Mouse (Mus musculus) embryonic facial prominence, embryonic 12.5 days (tissue): ENCODE results near the gene Gm10401. TPM values are rescaled to one million over a fixed set of nuclear protein-coding genes. Genes with fewer than 3 reads are reported as not detected.

ENCODE experiments used
- ATAC-seq: fragments of 200-750 bp; cut with Nextera tagmentation; 2 replicates; pipeline ENCODE4 v1.8.0; 2017; ENCODE audit not compliant: insufficient number of reproducible peaks, insufficient read depth, low FRiP score, low TSS enrichment
- H3K27ac ChIP-seq: fragments of 300-500 bp; sonication (generic); 2 replicates; pipeline ENCODE4 v1.5.1; 2016; ENCODE audit warnings: mild to moderate bottlenecking
- H3K27me3 ChIP-seq: fragments of 300-500 bp; sonication (generic); 2 replicates; pipeline ENCODE4 v1.6.1; 2016; ENCODE audit warnings: mild to moderate bottlenecking, moderate library complexity
- H3K36me3 ChIP-seq: fragments of 300-500 bp; sonication (generic); 2 replicates; pipeline ENCODE4 v1.6.1; 2016; ENCODE audit warnings: mild to moderate bottlenecking
- H3K4me1 ChIP-seq: fragments of 300-500 bp; sonication (generic); 2 replicates; pipeline ENCODE4 v1.6.1; 2016
- H3K4me2 ChIP-seq: fragments of 300-500 bp; sonication (generic); replicated peaks from 2 replicates; pipeline ENCODE4 v1.6.1; 2016; ENCODE audit warnings: mild to moderate bottlenecking, moderate library complexity
- H3K4me3 ChIP-seq: fragments of 300-500 bp; sonication (generic); 2 replicates; pipeline ENCODE4 v1.5.1; 2016; ENCODE audit warnings: mild to moderate bottlenecking
- H3K9ac ChIP-seq: fragments of 300-500 bp; sonication (generic); 2 replicates; pipeline ENCODE4 v1.6.1; 2016; ENCODE audit warnings: mild to moderate bottlenecking, moderate library complexity
- H3K9me3 ChIP-seq: fragments of 300-500 bp; sonication (generic); 2 replicates; pipeline ENCODE4 v1.6.1; 2016; ENCODE audit warnings: mild to moderate bottlenecking, moderate library complexity
- WGBS: fragments of 180-500 bp; shearing (Covaris S2); methylation state at CpG from one replicate; pipeline ENCODE4 v1.1.7; 2016; 5-methylcytosine and 5-hydroxymethylcytosine counted together
- polyA plus RNA-seq: library from polyadenylated mRNA; unstranded; fragments of >200 nt; fragmentation: Nextera tagmentation; extraction: Ambion mirVana; gene quantifications from 2 replicates; pipeline ENCODE4 v1.2.1, GENCODE M21; 2016

Gene Gm10401
- polyA plus RNA-seq, 1 experiment from 2014 or later: 31.3 TPM

DNA sequence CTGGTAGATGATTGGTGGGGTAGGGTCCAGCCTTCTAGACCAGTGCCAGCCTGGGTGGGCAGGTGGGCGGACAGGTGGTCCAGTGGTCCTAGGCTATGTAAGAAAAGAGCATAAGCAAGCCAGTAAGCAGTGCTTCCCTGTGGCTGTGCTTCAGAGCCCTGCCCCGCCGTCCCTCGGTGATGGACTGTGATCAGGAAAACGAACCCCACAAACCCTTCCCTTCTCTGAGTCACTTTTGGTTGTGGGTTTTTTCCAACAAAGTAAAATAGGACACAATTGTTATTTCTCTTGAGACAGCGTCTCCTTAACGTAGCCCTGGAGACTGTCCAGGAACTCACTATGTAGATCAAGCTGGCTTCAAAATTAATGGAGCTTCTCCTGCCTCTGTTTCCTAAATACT lies 34.7 kb downstream of the Gm10401 start:
- H3K9ac ChIP-seq: no peak overlapping the region
- no peaks in the 10 kb centered on the region for H3K4me1 ChIP-seq
- H3K27ac ChIP-seq: no peak overlapping the region
- no peaks in the 10 kb centered on the region for H3K9me3 ChIP-seq
- H3K4me3 ChIP-seq: no peak overlapping the region
- no peak for ATAC-seq
- WGBS: 93% methylated on average over 7 of the region's 7 CpGs
- H3K4me2 ChIP-seq: no peak overlapping the region
- H3K36me3 ChIP-seq: peaks cover 15% of the 10 kb centered on the region
- H3K27me3 ChIP-seq: no peaks in the 10 kb centered on the region

GRCm38 (mm10) chr5:115062566-115062965 lies 35.5 kb downstream of the Gm10401 start:
- Histone ChIP-seq H3K4me3 (no peak overlapping the region), H3K9me3 (no peaks in the 10 kb centered on the region), H3K4me1 (no peaks in the 10 kb centered on the region), H3K36me3 (peaks cover 15% of the 10 kb centered on the region), H3K4me2 (no peak overlapping the region), H3K27me3 (no peaks in the 10 kb centered on the region), H3K9ac (no peak overlapping the region), H3K27ac (no peak overlapping the region)
- no peak for ATAC-seq
- 86% methylated on average over 1 of the region's 1 CpGs for WGBS

DNA sequence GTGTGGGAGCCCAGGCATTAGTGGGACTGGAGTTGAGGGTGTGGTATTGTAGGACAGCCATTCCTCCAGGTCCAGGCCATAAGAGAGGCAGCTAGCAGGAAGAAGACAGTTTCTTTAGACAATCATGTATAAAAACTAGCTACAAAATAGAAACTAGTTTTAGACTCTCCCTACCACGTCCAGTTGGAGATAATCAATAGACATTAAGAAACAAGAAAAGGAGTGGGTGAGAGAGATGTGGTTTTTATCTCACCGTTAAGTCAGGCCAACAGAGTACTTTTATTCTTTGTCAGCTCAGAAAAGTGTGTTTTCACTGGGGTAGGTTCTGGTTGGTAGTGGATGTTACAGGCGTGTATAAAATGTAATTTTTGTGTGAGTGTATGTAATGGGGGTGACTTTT lies 37.1 kb downstream of the Gm10401 start:
- 94% methylated on average over 3 of the region's 3 CpGs for WGBS
- no peak overlapping the region for H3K4me3 ChIP-seq
- H3K9me3 ChIP-seq: no peaks in the 10 kb centered on the region
- no peaks in the 10 kb centered on the region for H3K27me3 ChIP-seq
- H3K9ac ChIP-seq: no peak overlapping the region
- H3K36me3 ChIP-seq: peaks cover 15% of the 10 kb centered on the region
- no peak overlapping the region for H3K27ac ChIP-seq
- no peak for ATAC-seq
- H3K4me2 ChIP-seq: no peak overlapping the region
- H3K4me1 ChIP-seq: no peaks in the 10 kb centered on the region

- no peak overlapping the region for H3K4me3 ChIP-seq
- WGBS: 89% methylated on average over 8 of the region's 8 CpGs
- peaks cover 15% of the 10 kb centered on the region for H3K36me3 ChIP-seq
- ATAC-seq: no peak
- no peak overlapping the region for H3K4me2 ChIP-seq
- H3K27ac ChIP-seq: no peak overlapping the region
- H3K4me1 ChIP-seq: no peaks in the 10 kb centered on the region
- H3K9me3 ChIP-seq: no peaks in the 10 kb centered on the region
- H3K27me3 ChIP-seq: no peaks in the 10 kb centered on the region
- no peak overlapping the region for H3K9ac ChIP-seq
These were observed 37.9 kb downstream of the Gm10401 start for GRCm38 (mm10) chr5:115060067-115060695.

- H3K27ac ChIP-seq: no peak overlapping the region
- H3K27me3 ChIP-seq: no peaks in the 10 kb centered on the region
- WGBS: 91% methylated on average over 7 of the region's 7 CpGs
- H3K4me2 ChIP-seq: no peak overlapping the region
- ATAC-seq: no peak
- H3K4me3 ChIP-seq: no peak overlapping the region
- H3K9ac ChIP-seq: no peak overlapping the region
- H3K9me3 ChIP-seq: no peaks in the 10 kb centered on the region
- peaks cover 12% of the 10 kb centered on the region for H3K36me3 ChIP-seq
- H3K4me1 ChIP-seq: peaks cover 4% of the 10 kb centered on the region; the same call in 1 of the 2 replicates
These were observed 39.4 kb downstream of the Gm10401 start for GRCm38 (mm10) chr5:115058584-115059297.

DNA sequence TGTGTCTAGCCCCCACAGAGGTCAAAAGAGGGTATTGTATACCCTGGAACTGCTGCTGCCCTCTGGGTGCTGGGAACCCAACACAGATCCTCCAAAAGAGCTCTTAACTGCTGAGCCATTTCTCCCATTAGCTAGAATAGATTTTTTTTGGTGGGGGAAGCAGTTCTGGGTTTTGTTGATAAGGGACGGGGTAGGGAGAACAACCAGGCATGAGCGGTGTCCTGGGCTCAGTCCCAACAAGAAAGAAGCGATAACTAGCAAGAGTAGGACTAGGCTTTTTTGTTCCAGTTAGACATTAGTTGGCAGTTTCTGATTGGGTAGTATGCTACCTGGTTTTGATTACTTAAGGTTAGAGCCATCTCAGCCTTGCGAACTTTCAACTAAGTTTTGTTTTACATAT lies 40.9 kb downstream of the Gm10401 start:
- Histone ChIP-seq H3K27ac (no peak overlapping the region), H3K9ac (no peak overlapping the region), H3K4me2 (no peak overlapping the region), H3K4me3 (no peak overlapping the region), H3K4me1 (peaks cover 16% of the 10 kb centered on the region), H3K9me3 (no peaks in the 10 kb centered on the region), H3K27me3 (no peaks in the 10 kb centered on the region), H3K36me3 (peaks cover 7% of the 10 kb centered on the region; the same call in 1 of the 2 replicates)
- 94% methylated on average over 4 of the region's 4 CpGs for WGBS
- ATAC-seq: no peak

DNA sequence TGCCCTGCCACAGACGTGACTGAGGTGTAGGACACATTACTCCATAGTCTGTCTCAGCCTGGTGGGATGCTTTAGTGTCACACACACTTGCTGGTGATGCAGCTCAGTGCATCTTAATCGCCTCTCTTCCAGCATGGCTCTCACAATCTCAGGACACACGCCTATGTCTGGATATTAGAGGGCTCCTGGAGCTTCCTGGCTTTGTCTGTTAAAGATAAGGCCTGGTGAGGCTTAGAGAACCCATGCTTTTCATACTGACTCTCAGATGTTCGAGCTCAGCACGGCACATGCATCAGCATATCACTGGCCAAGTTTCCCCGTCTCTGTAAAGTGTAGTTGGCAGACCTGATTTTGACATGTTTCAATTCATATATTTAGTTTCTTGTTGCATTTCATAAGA lies 42.7 kb downstream of the Gm10401 start:
- 81% methylated on average over 6 of the region's 6 CpGs for WGBS
- Histone ChIP-seq H3K27ac (no peak overlapping the region), H3K4me1 (peaks cover 23% of the 10 kb centered on the region), H3K36me3 (no peaks in the 10 kb centered on the region), H3K9ac (no peak overlapping the region), H3K4me2 (no peak overlapping the region), H3K4me3 (no peak overlapping the region), H3K27me3 (no peaks in the 10 kb centered on the region), H3K9me3 (no peaks in the 10 kb centered on the region)
- ATAC-seq: no peak

GRCm38 (mm10) chr5:115053791-115054396 lies 44.2 kb downstream of the Gm10401 start:
- WGBS: 82% methylated on average over 22 of the region's 22 CpGs
- H3K27me3 ChIP-seq: no peaks in the 10 kb centered on the region
- H3K9me3 ChIP-seq: no peaks in the 10 kb centered on the region
- H3K27ac ChIP-seq: no peak overlapping the region
- ATAC-seq: no peak
- H3K4me1 ChIP-seq: peaks cover 23% of the 10 kb centered on the region
- no peaks in the 10 kb centered on the region for H3K36me3 ChIP-seq
- H3K4me3 ChIP-seq: no peak overlapping the region
- H3K9ac ChIP-seq: no peak overlapping the region
- no peak overlapping the region for H3K4me2 ChIP-seq

GRCm38 (mm10) chr5:115052546-115052945 lies 45.5 kb downstream of the Gm10401 start:
- H3K4me3 ChIP-seq: no peak overlapping the region
- no peaks in the 10 kb centered on the region for H3K9me3 ChIP-seq
- no peaks in the 10 kb centered on the region for H3K36me3 ChIP-seq
- no peak overlapping the region for H3K9ac ChIP-seq
- peak overlapping the region; percentile 31; the same call in 1 of the 2 replicates for H3K27ac ChIP-seq
- 58% methylated on average over 8 of the region's 8 CpGs for WGBS
- ATAC-seq: peak; percentile 83
- no peak overlapping the region for H3K4me2 ChIP-seq
- H3K4me1 ChIP-seq: peaks cover 23% of the 10 kb centered on the region
- H3K27me3 ChIP-seq: no peaks in the 10 kb centered on the region

DNA sequence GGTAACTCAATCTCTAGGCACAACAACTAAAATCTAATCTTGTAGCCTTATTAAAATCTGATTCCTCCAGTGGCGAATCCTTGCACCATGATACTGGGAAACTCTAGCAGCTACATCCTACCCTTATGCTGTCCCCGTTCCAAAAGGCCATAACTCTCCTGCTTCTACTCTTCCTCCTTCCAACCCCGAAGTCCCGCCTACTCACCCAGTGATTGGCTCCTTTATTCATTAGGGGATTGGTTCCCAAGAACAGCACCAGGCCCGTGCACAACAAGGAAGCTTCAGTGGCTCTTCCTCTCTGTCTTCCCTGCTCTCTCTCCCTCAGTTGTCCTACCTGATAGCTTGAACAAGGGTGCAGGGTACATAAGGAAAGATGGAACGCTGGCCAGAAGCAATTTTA lies 47.3 kb downstream of the Gm10401 start:
- Histone ChIP-seq H3K27me3 (no peaks in the 10 kb centered on the region), H3K9ac (no peak overlapping the region), H3K36me3 (no peaks in the 10 kb centered on the region), H3K4me3 (no peak overlapping the region), H3K4me2 (no peak overlapping the region), H3K27ac (no peak overlapping the region), H3K9me3 (no peaks in the 10 kb centered on the region), H3K4me1 (peaks cover 23% of the 10 kb centered on the region)
- 86% methylated on average over 6 of the region's 6 CpGs for WGBS
- no peak for ATAC-seq

- H3K9ac ChIP-seq: no peak overlapping the region
- peaks cover 23% of the 10 kb centered on the region for H3K4me1 ChIP-seq
- H3K27me3 ChIP-seq: no peaks in the 10 kb centered on the region
- H3K4me2 ChIP-seq: no peak overlapping the region
- H3K36me3 ChIP-seq: 0 out of 2 replicates have a peak, but pooled peaks cover 4% of the 10 kb centered on the region
- no peaks in the 10 kb centered on the region for H3K9me3 ChIP-seq
- WGBS: 85% methylated on average over 6 of the region's 6 CpGs
- H3K4me3 ChIP-seq: no peak overlapping the region
- ATAC-seq: no peak
- H3K27ac ChIP-seq: no peak overlapping the region
These were observed 48.4 kb downstream of the Gm10401 start for GRCm38 (mm10) chr5:115049692-115050091.
